Mouse (Mus musculus): Measurements from ENCODE around the gene Tfcp2. TPM values are rescaled to one million over a fixed set of nuclear protein-coding genes. Genes with fewer than 3 reads are reported as not detected.

Gene Tfcp2
- polyA plus RNA-seq, 2 experiments: 23.2 to 30.5 TPM

GRCm38 (mm10) chr15:100463712-100464111 lies 88.1 kb downstream of the Tfcp2 start:
- DNase-seq (ENCODE audit: low spot score): peak; percentile 40
- no peak for TF ChIP-seq POLR2A (IDR thresholded peaks at IDR 0.05; ENCODE audit: borderline replicate concordance, extremely low read depth, insufficient read depth, insufficient read length)

GRCm38 (mm10) chr15:100462086-100462485 lies 89.7 kb downstream of the Tfcp2 start:
- H3K4me1 ChIP-seq (ENCODE audit: control insufficient read depth, insufficient read depth, low read length): no peaks in the 10 kb centered on the region
- no peaks in the 10 kb centered on the region for H3K9me3 ChIP-seq (ENCODE audit: control insufficient read depth, low read length)
- H3K9ac ChIP-seq (ENCODE audit: low read depth, low read length, severe bottlenecking): no peak overlapping the region
- DNase-seq (ENCODE audit: low spot score): no peak
- H3K36me3 ChIP-seq (ENCODE audit: control insufficient read depth, insufficient read depth, low read length): no peaks in the 10 kb centered on the region
- no peak overlapping the region for H3K4me3 ChIP-seq (replicated peaks; ENCODE audit: low read length)
- H3K4me2 ChIP-seq (replicated peaks; ENCODE audit: low read depth, low read length, severe bottlenecking): no peak overlapping the region
- WGBS: 82% methylated on average over 5 of the region's 5 CpGs
- H3K27ac ChIP-seq (replicated peaks; ENCODE audit: low read depth, low read length): no peak overlapping the region
- no peaks in the 10 kb centered on the region for H3K27me3 ChIP-seq (ENCODE audit: control insufficient read depth, insufficient read depth, low read length)
- no peak for TF ChIP-seq POLR2A (IDR thresholded peaks at IDR 0.05; ENCODE audit: borderline replicate concordance, extremely low read depth, insufficient read depth, insufficient read length)
- ATAC-seq (ENCODE audit: low FRiP score, low read depth): no peak

More at GRCm38 (mm10) chr15:100463712-100464111, 88.1 kb downstream of the Tfcp2 start:
- no peaks in the 10 kb centered on the region for H3K36me3 ChIP-seq (ENCODE audit: control insufficient read depth, insufficient read depth, low read length)
- H3K9me3 ChIP-seq (ENCODE audit: control insufficient read depth, low read length): no peaks in the 10 kb centered on the region
- no peak overlapping the region for H3K4me2 ChIP-seq (replicated peaks; ENCODE audit: low read depth, low read length, severe bottlenecking)
- WGBS: 23% methylated on average over 6 of the region's 6 CpGs
- no peak overlapping the region for H3K27ac ChIP-seq (replicated peaks; ENCODE audit: low read depth, low read length)
- H3K27me3 ChIP-seq (ENCODE audit: control insufficient read depth, insufficient read depth, low read length): no peaks in the 10 kb centered on the region
- no peak overlapping the region for H3K4me3 ChIP-seq (replicated peaks; ENCODE audit: low read length)
- ATAC-seq (ENCODE audit: low FRiP score, low read depth): 0 out of 2 replicates have a peak, but pooled peaks have one; percentile 20
- H3K4me1 ChIP-seq (ENCODE audit: control insufficient read depth, insufficient read depth, low read length): peaks cover 8% of the 10 kb centered on the region; the same call in 1 of the 2 replicates
- no peak overlapping the region for H3K9ac ChIP-seq (ENCODE audit: low read depth, low read length, severe bottlenecking)

DNA sequence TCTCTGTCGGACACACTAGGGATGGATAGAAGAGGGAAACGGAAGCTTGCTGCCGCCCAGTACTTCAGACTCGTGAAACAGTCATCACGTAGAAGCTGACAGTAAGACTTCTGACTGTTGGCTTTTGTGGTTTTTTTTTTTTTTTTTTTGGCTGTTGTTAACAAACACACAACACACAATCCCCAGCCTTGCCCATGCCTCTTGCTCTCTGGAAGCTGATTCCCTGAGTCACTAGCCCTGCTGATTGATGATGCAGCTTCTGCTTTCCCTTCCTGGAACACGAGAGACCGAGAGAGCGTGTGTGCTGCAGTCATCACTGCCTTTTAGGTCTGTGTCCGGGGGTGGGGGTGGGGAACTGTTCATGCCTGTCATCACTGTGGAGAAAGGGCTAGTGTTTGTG lies 90.2 kb downstream of the Tfcp2 start:
- H3K9me3 ChIP-seq (ENCODE audit: control insufficient read depth, low read length): no peaks in the 10 kb centered on the region
- TF ChIP-seq POLR2A (IDR thresholded peaks at IDR 0.05; ENCODE audit: borderline replicate concordance, extremely low read depth, insufficient read depth, insufficient read length): no peak
- H3K4me1 ChIP-seq (ENCODE audit: control insufficient read depth, insufficient read depth, low read length): no peaks in the 10 kb centered on the region
- H3K36me3 ChIP-seq (ENCODE audit: control insufficient read depth, insufficient read depth, low read length): no peaks in the 10 kb centered on the region
- ATAC-seq (ENCODE audit: low FRiP score, low read depth) (no peak), DNase-seq (ENCODE audit: low spot score) (no peak)
- no peak overlapping the region for H3K4me2 ChIP-seq (replicated peaks; ENCODE audit: low read depth, low read length, severe bottlenecking)
- 71% methylated on average over 9 of the region's 9 CpGs for WGBS
- no peaks in the 10 kb centered on the region for H3K27me3 ChIP-seq (ENCODE audit: control insufficient read depth, insufficient read depth, low read length)
- H3K9ac ChIP-seq (ENCODE audit: low read depth, low read length, severe bottlenecking): no peak overlapping the region
- H3K4me3 ChIP-seq (replicated peaks; ENCODE audit: low read length): no peak overlapping the region
- no peak overlapping the region for H3K27ac ChIP-seq (replicated peaks; ENCODE audit: low read depth, low read length)

DNA sequence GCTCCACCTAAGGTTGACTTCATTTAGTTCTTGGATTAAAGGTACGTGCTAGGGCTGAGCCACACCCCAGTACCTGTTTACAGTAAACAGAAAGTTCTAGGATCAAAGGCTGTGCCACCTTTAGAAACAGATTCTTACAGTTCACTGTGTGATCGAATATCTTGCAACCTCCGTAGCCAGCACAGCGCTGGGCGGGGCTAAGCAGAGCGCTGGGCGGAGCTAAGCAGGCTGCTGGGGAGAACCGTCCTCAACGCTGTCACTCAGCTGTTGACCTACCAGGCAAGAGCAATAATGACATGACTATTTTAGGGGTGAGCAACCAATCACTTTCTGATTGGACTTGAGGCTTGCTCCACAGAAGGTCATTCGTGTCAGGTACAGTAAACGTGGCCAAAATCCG lies 90.9 kb downstream of the Tfcp2 start:
- no peak overlapping the region for H3K4me3 ChIP-seq (replicated peaks; ENCODE audit: low read length)
- DNase-seq (ENCODE audit: low spot score): no peak

DNA sequence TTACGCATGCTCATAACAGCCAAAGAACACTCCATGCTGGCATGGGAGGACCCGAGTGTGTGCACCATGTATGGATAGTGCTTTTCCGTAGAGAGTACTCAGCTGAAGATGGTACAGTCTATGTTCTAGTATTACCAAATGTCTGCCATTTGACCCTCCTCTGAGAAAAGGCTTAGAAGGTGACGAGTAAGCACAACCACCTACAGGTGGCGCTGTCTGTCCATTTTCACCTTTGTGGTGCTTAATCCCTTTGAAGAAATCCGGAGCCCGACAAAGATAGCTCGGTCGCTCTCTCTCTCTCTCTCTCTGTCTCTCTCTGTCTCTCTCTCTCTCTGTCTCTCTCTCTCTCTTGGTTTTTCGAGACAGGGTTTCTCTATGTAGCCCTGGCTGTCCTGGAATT lies 93.8 kb downstream of the Tfcp2 start:
- ATAC-seq (ENCODE audit: low FRiP score, low read depth) (no peak), DNase-seq (ENCODE audit: low spot score) (peak; percentile 45)
- Histone ChIP-seq H3K36me3 (ENCODE audit: control insufficient read depth, insufficient read depth, low read length) (no peaks in the 10 kb centered on the region), H3K27ac (replicated peaks; ENCODE audit: low read depth, low read length) (no peak overlapping the region), H3K4me2 (replicated peaks; ENCODE audit: low read depth, low read length, severe bottlenecking) (no peak overlapping the region), H3K27me3 (ENCODE audit: control insufficient read depth, insufficient read depth, low read length) (no peaks in the 10 kb centered on the region), H3K4me3 (replicated peaks; ENCODE audit: low read length) (no peak overlapping the region), H3K9ac (ENCODE audit: low read depth, low read length, severe bottlenecking) (no peak overlapping the region), H3K4me1 (ENCODE audit: control insufficient read depth, insufficient read depth, low read length) (no peaks in the 10 kb centered on the region), H3K9me3 (ENCODE audit: control insufficient read depth, low read length) (no peaks in the 10 kb centered on the region)
- TF ChIP-seq POLR2A (IDR thresholded peaks at IDR 0.05; ENCODE audit: borderline replicate concordance, extremely low read depth, insufficient read depth, insufficient read length): no peak
- 54% methylated on average over 10 of the region's 10 CpGs for WGBS

More for the DNA sequence above, 90.9 kb downstream of the Tfcp2 start:
- Histone ChIP-seq H3K4me1 (ENCODE audit: control insufficient read depth, insufficient read depth, low read length) (no peaks in the 10 kb centered on the region), H3K4me2 (replicated peaks; ENCODE audit: low read depth, low read length, severe bottlenecking) (no peak overlapping the region; the same call in 1 of the 2 replicates), H3K27ac (replicated peaks; ENCODE audit: low read depth, low read length) (no peak overlapping the region), H3K9me3 (ENCODE audit: control insufficient read depth, low read length) (no peaks in the 10 kb centered on the region), H3K27me3 (ENCODE audit: control insufficient read depth, insufficient read depth, low read length) (no peaks in the 10 kb centered on the region), H3K36me3 (ENCODE audit: control insufficient read depth, insufficient read depth, low read length) (no peaks in the 10 kb centered on the region), H3K9ac (ENCODE audit: low read depth, low read length, severe bottlenecking) (no peak overlapping the region)
- WGBS: 7% methylated on average over 12 of the region's 12 CpGs
- no peak for ATAC-seq (ENCODE audit: low FRiP score, low read depth)
- TF ChIP-seq POLR2A (IDR thresholded peaks at IDR 0.05; ENCODE audit: borderline replicate concordance, extremely low read depth, insufficient read depth, insufficient read length): no peak

DNA sequence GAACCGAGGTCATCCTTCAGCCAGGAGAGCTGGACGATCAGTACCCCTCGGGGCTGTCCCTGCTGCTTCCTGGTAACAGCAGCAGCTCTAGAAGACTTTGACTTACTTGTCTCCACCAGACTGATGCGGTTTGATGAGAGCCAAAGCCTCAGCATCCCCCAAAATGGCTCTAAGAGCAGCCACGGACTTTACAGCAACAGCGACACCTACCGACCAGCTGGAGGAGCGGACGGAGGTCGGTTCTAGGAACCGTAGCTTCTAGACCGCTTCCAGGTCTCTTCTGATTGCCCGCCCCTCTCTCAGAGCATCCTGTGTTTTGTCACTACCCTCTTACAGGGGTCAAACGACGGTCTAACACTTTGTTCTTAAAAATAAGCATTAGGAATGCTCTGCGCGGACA lies 94.5 kb downstream of the Tfcp2 start:
- H3K4me1 ChIP-seq (ENCODE audit: control insufficient read depth, insufficient read depth, low read length): no peaks in the 10 kb centered on the region
- TF ChIP-seq POLR2A (IDR thresholded peaks at IDR 0.05; ENCODE audit: borderline replicate concordance, extremely low read depth, insufficient read depth, insufficient read length): no peak
- peak; percentile 92 for DNase-seq (ENCODE audit: low spot score)
- ATAC-seq (ENCODE audit: low FRiP score, low read depth): no peak; the same call in 1 of the 2 replicates
- no peak overlapping the region for H3K4me3 ChIP-seq (replicated peaks; ENCODE audit: low read length)
- H3K9ac ChIP-seq (ENCODE audit: low read depth, low read length, severe bottlenecking): no peak overlapping the region
- no peaks in the 10 kb centered on the region for H3K9me3 ChIP-seq (ENCODE audit: control insufficient read depth, low read length)
- 7% methylated on average over 17 of the region's 17 CpGs for WGBS
- H3K4me2 ChIP-seq (replicated peaks; ENCODE audit: low read depth, low read length, severe bottlenecking): no peak overlapping the region
- H3K27me3 ChIP-seq (ENCODE audit: control insufficient read depth, insufficient read depth, low read length): no peaks in the 10 kb centered on the region
- no peak overlapping the region for H3K27ac ChIP-seq (replicated peaks; ENCODE audit: low read depth, low read length)
- H3K36me3 ChIP-seq (ENCODE audit: control insufficient read depth, insufficient read depth, low read length): no peaks in the 10 kb centered on the region
